Mouse (Mus musculus) heart, embryonic 16.5 days (tissue): ENCODE results near the gene 4930426L09Rik. TPM values are rescaled to one million over a fixed set of nuclear protein-coding genes. Genes with fewer than 3 reads are reported as not detected.

ENCODE experiments used
- ATAC-seq: fragments of 200-750 bp; cut with Nextera tagmentation; replicated peaks from 2 replicates; pipeline ENCODE4 v1.8.0; 2017; ENCODE audit warnings: moderate number of reproducible peaks; ENCODE audit not compliant: insufficient read depth, low FRiP score; ENCODE audit errors: extremely low read depth
- H3K27ac ChIP-seq: fragments of 300-500 bp; sonication (generic); 2 replicates; pipeline ENCODE4 v1.5.1; 2014; ENCODE audit warnings: mild to moderate bottlenecking, low read length, control low read depth, moderate library complexity
- H3K27me3 ChIP-seq: fragments of 300-500 bp; sonication (generic); 2 replicates; pipeline ENCODE4 v1.6.1; 2014; ENCODE audit warnings: low read length, mixed read lengths; ENCODE audit not compliant: control insufficient read depth, insufficient read depth
- H3K36me3 ChIP-seq: fragments of 300-500 bp; sonication (generic); 2 replicates; pipeline ENCODE4 v1.6.1; 2014; ENCODE audit not compliant: control insufficient read depth, insufficient read depth
- H3K4me1 ChIP-seq: fragments of 300-500 bp; sonication (generic); 2 replicates; pipeline ENCODE4 v1.6.1; 2014; ENCODE audit warnings: low read length, mixed read lengths; ENCODE audit not compliant: control insufficient read depth, insufficient read depth
- H3K4me2 ChIP-seq: fragments of 300-500 bp; sonication (generic); 2 replicates; pipeline ENCODE4 v1.6.1; 2014; ENCODE audit warnings: low read depth, mild to moderate bottlenecking, control low read depth, low read length
- H3K4me3 ChIP-seq: fragments of 300-500 bp; sonication (generic); 2 replicates; pipeline ENCODE4 v1.5.1; 2014; ENCODE audit warnings: mild to moderate bottlenecking, control low read depth, low read length
- H3K9ac ChIP-seq: fragments of 300-500 bp; sonication (generic); 2 replicates; pipeline ENCODE4 v1.6.1; 2014; ENCODE audit warnings: low read length, control low read depth
- H3K9me3 ChIP-seq: fragments of 300-500 bp; sonication (generic); replicated peaks from 2 replicates; pipeline ENCODE4 v1.6.1; 2016; ENCODE audit warnings: low read length; ENCODE audit not compliant: control insufficient read depth
- WGBS: fragments of 180-500 bp; shearing (Covaris S2); extraction: QIAGEN DNeasy Blood & Tissue Kit; methylation state at CpG from one replicate; pipeline ENCODE4 v1.1.7; 2014; 5-methylcytosine and 5-hydroxymethylcytosine counted together
- polyA plus RNA-seq: library from polyadenylated mRNA; unstranded; fragments of >200 nt; fragmentation: Nextera tagmentation; extraction: Ambion mirVana; gene quantifications from 2 replicates; pipeline ENCODE4 v1.2.1, GENCODE M21; 2015

The 4930426L09Rik gene
- polyA plus RNA-seq, 1 experiment from 2014 or later, result 0.09 TPM

GRCm38 (mm10) chr2:18977201-18977805 lies 20.8 kb upstream of the 4930426L09Rik start:
- no peak overlapping the region for H3K4me3 ChIP-seq
- 66% methylated on average over 10 of the region's 10 CpGs for WGBS
- no peak overlapping the region for H3K9ac ChIP-seq
- H3K4me1 ChIP-seq, result peaks cover 11% of the 10 kb centered on the region
- H3K36me3 ChIP-seq, result peaks cover 2% of the 10 kb centered on the region; the same call in 1 of the 2 replicates
- H3K27ac ChIP-seq, result no peak overlapping the region
- H3K9me3 ChIP-seq, result peaks cover 9% of the 10 kb centered on the region
- no peak for ATAC-seq
- H3K4me2 ChIP-seq, result no peak overlapping the region
- no peaks in the 10 kb centered on the region for H3K27me3 ChIP-seq

- WGBS, result 79% methylated on average over 4 of the region's 4 CpGs
- no peak overlapping the region for H3K4me2 ChIP-seq
- H3K4me1 ChIP-seq, result peaks cover 13% of the 10 kb centered on the region
- H3K36me3 ChIP-seq, result no peaks in the 10 kb centered on the region
- H3K9ac ChIP-seq, result no peak overlapping the region
- no peaks in the 10 kb centered on the region for H3K9me3 ChIP-seq
- H3K4me3 ChIP-seq, result no peak overlapping the region
- no peak overlapping the region for H3K27ac ChIP-seq
- ATAC-seq, result no peak
- H3K27me3 ChIP-seq, result no peaks in the 10 kb centered on the region
Measured at GRCm38 (mm10) chr2:18979046-18979445, 19.1 kb upstream of the 4930426L09Rik start.

- Histone ChIP-seq H3K36me3 (no peaks in the 10 kb centered on the region), H3K4me3 (no peak overlapping the region), H3K9ac (no peak overlapping the region), H3K4me1 (peaks cover 13% of the 10 kb centered on the region), H3K9me3 (no peaks in the 10 kb centered on the region), H3K4me2 (no peak overlapping the region), H3K27me3 (no peaks in the 10 kb centered on the region), H3K27ac (no peak overlapping the region)
- WGBS, result 84% methylated on average over 7 of the region's 7 CpGs
- ATAC-seq, result no peak
Measured at GRCm38 (mm10) chr2:18979675-18980074, 18.5 kb upstream of the 4930426L09Rik start.

GRCm38 (mm10) chr2:18982581-18982980 lies 15.6 kb upstream of the 4930426L09Rik start:
- H3K27ac ChIP-seq, result no peak overlapping the region
- H3K36me3 ChIP-seq, result no peaks in the 10 kb centered on the region
- 74% methylated on average over 6 of the region's 6 CpGs for WGBS
- peaks cover 3% of the 10 kb centered on the region; the same call in 1 of the 2 replicates for H3K4me1 ChIP-seq
- H3K4me2 ChIP-seq, result no peak overlapping the region
- no peak for ATAC-seq
- H3K9me3 ChIP-seq, result 0 out of 2 replicates have a peak, but pooled peaks cover under 1% of the 10 kb centered on the region
- H3K9ac ChIP-seq, result no peak overlapping the region
- H3K4me3 ChIP-seq, result no peak overlapping the region
- no peaks in the 10 kb centered on the region for H3K27me3 ChIP-seq

GRCm38 (mm10) chr2:18983546-18983945 lies 14.6 kb upstream of the 4930426L09Rik start:
- no peaks in the 10 kb centered on the region for H3K36me3 ChIP-seq
- H3K9ac ChIP-seq, result no peak overlapping the region
- 0 out of 2 replicates have a peak, but pooled peaks cover 3% of the 10 kb centered on the region for H3K9me3 ChIP-seq
- ATAC-seq, result no peak
- H3K27me3 ChIP-seq, result no peaks in the 10 kb centered on the region
- H3K27ac ChIP-seq, result no peak overlapping the region
- no peak overlapping the region for H3K4me2 ChIP-seq
- H3K4me1 ChIP-seq, result 0 out of 2 replicates have a peak, but pooled peaks cover 2% of the 10 kb centered on the region
- no peak overlapping the region for H3K4me3 ChIP-seq

- no peak overlapping the region for H3K27ac ChIP-seq
- 0 out of 2 replicates have a peak, but pooled peaks cover 3% of the 10 kb centered on the region for H3K9me3 ChIP-seq
- H3K4me2 ChIP-seq, result no peak overlapping the region
- H3K4me3 ChIP-seq, result no peak overlapping the region
- no peak for ATAC-seq
- no peaks in the 10 kb centered on the region for H3K36me3 ChIP-seq
- no peaks in the 10 kb centered on the region for H3K27me3 ChIP-seq
- WGBS, result 90% methylated on average over 15 of the region's 15 CpGs
- H3K4me1 ChIP-seq, result 0 out of 2 replicates have a peak, but pooled peaks cover 2% of the 10 kb centered on the region
- H3K9ac ChIP-seq, result no peak overlapping the region
Measured at GRCm38 (mm10) chr2:18984095-18984847, 13.9 kb upstream of the 4930426L09Rik start.

- no peak overlapping the region for H3K9ac ChIP-seq
- H3K4me2 ChIP-seq, result no peak overlapping the region
- no peak for ATAC-seq
- no peak overlapping the region for H3K4me3 ChIP-seq
- no peaks in the 10 kb centered on the region for H3K27me3 ChIP-seq
- no peaks in the 10 kb centered on the region for H3K36me3 ChIP-seq
- 0 out of 2 replicates have a peak, but pooled peaks cover 3% of the 10 kb centered on the region for H3K9me3 ChIP-seq
- no peak overlapping the region for H3K27ac ChIP-seq
- 78% methylated on average over 3 of the region's 3 CpGs for WGBS
- 0 out of 2 replicates have a peak, but pooled peaks cover 2% of the 10 kb centered on the region for H3K4me1 ChIP-seq
Measured at GRCm38 (mm10) chr2:18985506-18985905, 12.6 kb upstream of the 4930426L09Rik start.

GRCm38 (mm10) chr2:18988885-18989284 lies 9.3 kb upstream of the 4930426L09Rik start:
- Histone ChIP-seq H3K27ac (no peak overlapping the region), H3K27me3 (no peaks in the 10 kb centered on the region), H3K4me3 (no peak overlapping the region), H3K9me3 (peaks cover 11% of the 10 kb centered on the region), H3K36me3 (no peaks in the 10 kb centered on the region; the same call in 1 of the 2 replicates), H3K9ac (no peak overlapping the region), H3K4me2 (no peak overlapping the region), H3K4me1 (peaks cover 6% of the 10 kb centered on the region)
- ATAC-seq, result no peak
- WGBS, result 84% methylated on average over 3 of the region's 3 CpGs
